Mouse (Mus musculus) T-helper 17 cell (primary cell): ENCODE data around the gene Mcrip2.

Experiments
- in situ Hi-C, 2 experiments: fragments of 300-600 bp; cut with MboI, MseI; formaldehyde crosslinking; loops; 1 replicate in 1 of 2; 2 replicates in 1 of 2; pipeline ENCODE4 v1.15.1; 2025; ENCODE audit warnings: high pct_unique_total_duplicates in 2 of 2

Gene Mcrip2

DNA sequence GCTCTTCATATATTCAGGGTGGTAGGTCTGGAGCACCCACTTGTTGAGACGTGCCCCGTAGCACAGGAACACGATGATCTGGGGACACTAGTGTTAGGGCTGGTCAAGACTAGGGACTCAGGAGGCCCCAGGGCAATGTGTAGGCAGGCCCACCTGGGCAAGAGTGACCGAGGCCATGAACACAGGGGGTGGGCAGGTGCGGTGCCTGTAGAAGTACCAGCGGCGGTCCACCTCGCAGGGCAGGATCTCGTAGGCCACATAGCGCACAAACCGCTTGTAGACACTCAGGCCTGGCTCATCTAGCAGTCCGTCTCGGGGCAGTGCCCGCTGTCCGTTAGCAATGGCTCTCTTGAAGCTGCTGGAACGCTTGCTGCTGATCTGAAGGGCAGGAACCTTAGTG lies 32.7 kb downstream of the Mcrip2 start:
- in situ Hi-C loops: no loop called here

DNA sequence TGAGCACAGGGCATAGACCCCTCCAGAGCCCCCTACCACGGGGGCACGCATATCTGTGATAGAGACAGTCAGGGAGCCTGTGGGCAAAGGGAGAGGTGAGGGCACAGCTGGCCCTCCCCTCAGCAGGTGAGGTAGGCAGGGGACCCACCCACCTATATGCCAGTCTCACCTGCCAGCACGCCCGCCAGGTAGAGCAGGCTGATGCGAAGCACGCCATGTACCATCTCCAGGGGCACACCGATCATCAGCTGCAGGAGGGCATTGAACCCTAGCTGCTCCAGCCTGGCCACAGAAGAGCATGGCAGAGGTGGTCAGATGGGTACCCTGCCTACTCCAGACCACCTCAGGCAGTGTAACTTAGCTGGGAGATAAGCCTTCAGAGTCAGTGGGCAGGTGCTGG lies 33.3 kb downstream of the Mcrip2 start:
- in situ Hi-C loops: no loop called here

DNA sequence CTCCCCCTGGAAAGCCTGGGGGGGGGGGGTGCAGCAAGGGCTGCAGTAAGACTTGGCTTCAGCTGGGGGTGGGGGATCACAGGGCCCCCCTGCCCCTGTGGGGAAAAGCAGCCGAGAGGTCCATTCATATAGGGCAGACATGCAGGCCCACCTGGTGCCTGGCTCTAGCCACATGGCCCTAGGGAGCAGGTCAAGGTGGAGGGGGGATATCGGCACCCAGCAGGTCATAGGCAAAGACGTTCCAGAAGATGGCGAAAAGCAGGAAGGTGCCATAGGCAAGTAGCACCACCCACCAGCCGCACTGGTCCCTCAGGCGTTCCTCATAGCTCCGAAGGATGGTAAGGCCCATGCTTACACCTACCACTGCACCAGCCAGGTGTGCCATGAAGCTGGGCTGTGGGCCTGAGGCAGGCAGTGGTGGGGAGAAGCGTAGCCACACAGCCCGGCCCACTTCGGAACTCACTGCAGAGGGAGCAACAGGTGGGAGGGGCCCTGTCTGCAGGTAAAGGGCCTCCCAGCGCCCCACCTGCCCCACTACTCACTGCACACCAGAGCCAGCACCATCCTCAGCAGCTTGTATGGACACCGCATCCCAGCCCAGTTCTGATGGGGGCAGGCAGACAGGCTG lies 33.9 kb downstream of the Mcrip2 start:
- in situ Hi-C loops: no loop called here

DNA sequence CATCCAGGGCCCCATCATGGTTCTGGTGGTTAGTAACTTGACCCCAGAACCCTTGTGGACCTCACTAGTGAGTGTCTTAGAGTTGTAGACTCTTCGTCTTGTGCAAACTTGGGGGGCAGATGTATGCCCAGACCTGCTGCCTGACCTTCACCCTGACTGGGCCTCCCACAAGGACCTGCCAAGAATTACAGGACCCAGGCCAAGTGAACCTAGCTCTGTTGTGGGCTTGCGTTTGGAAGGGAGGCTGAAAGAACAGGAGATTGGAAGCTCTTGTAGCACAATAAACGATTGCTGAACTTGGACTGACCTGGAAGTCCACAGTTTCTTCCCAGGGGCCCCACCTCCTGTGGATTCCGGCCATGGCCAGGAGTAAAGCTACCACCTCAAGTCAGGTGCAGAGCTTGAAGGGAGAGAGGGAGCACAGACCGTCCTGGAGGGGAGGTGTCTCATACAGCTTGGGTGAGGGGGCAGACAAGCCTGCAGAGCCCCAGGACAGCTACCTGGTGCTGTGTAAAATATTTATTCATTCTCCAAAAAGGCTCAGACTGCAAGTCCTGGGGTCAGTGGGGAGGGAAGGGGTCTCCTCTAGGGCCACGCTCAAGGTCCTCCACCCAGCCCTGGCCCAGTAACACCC lies 34.5 kb downstream of the Mcrip2 start:
- in situ Hi-C loops: no loop called here

DNA sequence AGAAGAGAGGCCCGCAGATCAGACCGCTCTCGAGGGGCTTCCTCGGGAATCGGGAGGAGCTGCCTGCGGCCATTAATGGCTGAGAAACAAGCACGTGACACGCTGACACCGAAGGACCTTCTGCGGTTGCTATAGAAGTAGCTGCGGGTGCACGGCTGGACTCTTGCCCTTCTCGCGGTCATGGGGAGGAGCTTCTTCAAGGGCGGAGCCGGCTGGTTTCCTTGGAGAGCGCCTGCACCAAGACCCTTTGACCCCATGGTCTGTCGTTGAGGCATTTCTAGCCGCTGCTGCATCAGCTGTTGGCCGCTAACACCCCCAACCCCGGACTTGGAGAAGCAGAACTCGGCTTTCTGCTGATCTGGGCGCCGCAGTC lies 35.3 kb downstream of the Mcrip2 start, which contains the start of gene Stub1:
Stub1 (minus strand) TSS at position 114 of the 373 bp plus-strand sequence.
- in situ Hi-C loops: no loop called here

- in situ Hi-C loops: no loop called here
Observed at GRCm38 (mm10) chr17:25832436-25833290, 35.9 kb downstream of the Mcrip2 start.

- in situ Hi-C loops: no loop called here
Observed at GRCm38 (mm10) chr17:25831451-25832281, 36.9 kb downstream of the Mcrip2 start.

DNA sequence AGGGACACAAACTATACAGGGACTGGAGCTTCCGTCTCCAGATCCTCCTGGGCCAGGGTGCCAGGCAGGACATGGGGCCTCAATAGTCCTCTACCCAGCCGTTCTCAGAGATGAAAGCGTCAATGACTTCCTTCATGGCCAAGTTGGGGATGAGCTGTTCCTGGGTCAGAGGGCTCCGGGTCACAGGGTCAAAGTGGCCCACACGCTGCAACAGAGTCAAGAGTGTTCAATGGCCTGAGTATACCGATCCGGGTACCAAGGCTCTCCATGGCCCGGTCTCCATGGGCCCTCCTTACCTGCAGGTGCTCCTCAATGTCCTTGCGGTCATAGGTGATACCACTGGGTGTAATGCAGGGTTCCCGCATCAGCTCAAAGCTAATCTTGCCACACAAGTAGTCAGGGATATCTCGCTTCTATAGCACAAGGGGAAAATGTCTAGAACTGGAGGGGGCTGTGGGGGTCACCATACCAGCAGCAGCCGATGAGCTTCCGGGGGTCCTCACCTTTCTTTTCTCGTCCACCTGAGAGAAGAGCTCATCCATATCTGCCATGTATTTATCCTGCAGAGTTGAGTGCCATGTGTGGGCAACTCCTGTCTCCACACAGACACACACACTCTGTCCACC lies 37.6 kb downstream of the Mcrip2 start:
- in situ Hi-C loops: no loop called here

DNA sequence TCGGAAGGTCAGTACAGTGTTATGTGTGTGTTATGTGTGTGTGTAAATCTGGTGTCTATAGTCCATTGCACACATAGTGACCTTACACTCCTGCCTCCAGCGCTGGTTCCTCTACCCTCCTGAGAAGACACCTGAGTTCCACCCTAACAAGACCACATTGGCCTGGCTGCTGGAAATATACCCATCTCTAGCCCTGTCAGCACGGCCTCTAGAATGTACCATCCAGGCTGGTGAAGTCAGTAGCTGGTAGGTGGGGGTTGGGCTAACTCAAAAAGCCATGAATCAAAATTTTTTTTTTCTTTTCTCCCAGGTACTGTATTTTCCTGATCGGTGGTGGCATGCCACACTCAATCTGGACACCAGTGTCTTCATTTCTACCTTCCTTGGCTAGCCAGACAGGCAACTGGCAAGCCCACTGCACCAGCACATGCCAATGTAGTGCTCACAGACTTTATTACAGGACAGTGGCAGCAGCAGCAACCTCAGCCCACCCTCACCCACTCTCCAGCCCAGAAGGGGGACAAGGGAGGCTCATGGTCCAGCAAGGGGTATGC lies 38.3 kb downstream of the Mcrip2 start:
- in situ Hi-C loops: no loop called here

- in situ Hi-C loops: loop anchor here in 1 of 2 experiments (10.0 kb wide), 1 partner anchor 1715 kb away; no protein-coding TSS in a partner anchor
Observed at GRCm38 (mm10) chr17:25829558-25830017, 39.0 kb downstream of the Mcrip2 start.

- in situ Hi-C loops: loop anchor here in 1 of 2 experiments (10.0 kb wide), 1 partner anchor 1716 kb away; no protein-coding TSS in a partner anchor
Observed at GRCm38 (mm10) chr17:25828712-25829557, 39.6 kb downstream of the Mcrip2 start, which contains the start of gene Jmjd8. Jmjd8 (plus strand) TSS chr17:25828867.

DNA sequence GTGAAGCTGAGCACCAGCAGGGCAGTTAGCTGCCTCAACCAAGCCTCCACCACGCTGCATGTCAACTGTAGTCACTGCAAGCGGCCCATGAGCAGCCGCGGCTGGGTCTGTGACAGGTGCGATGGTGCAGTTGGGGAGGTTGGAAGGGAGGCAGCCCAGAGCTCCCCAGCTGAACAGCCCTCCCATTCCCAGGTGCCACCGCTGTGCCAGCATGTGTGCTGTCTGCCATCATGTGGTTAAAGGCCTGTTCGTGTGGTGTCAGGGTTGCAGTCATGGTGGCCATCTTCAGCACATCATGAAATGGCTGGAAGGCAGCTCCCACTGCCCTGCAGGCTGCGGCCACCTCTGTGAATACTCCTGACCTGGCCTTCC lies 40.4 kb downstream of the Mcrip2 start:
- in situ Hi-C loops: loop anchor here in 1 of 2 experiments (10.0 kb wide), 1 partner anchor 1717 kb away; no protein-coding TSS in a partner anchor

DNA sequence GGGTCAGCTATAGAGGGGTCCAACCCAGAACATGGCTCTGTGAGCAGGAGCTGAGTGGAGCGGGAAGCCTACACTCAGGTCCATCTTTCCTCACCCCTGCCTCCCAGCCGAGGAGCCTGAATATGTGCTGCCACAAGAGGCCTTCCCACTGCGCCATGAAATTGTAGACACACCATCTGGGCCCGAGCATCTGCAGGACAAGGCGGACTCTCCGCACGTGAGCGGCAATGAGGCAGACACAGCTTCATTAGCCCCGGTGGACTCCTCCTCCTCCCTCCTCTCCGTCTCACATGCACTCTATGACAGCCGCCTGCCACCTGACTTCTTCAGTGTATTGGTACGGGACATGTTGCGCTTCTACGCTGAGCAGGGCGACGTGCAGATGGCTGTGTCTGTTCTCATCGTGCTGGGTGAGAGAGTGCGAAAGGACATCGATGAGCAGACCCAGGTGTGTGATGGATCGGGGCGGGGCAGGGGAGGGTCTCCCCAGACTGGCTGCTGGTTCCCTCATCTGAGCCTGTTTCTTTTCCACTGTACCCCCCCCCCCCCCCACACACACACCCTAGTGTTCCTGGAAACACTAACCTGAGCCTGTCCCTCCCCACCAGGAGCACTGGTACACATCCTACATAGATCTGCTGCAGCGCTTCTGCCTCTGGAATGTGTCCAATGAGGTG lies 40.9 kb downstream of the Mcrip2 start:
- in situ Hi-C loops: loop anchor here in 1 of 2 experiments (10.0 kb wide), 1 partner anchor 1717 kb away; no protein-coding TSS in a partner anchor

DNA sequence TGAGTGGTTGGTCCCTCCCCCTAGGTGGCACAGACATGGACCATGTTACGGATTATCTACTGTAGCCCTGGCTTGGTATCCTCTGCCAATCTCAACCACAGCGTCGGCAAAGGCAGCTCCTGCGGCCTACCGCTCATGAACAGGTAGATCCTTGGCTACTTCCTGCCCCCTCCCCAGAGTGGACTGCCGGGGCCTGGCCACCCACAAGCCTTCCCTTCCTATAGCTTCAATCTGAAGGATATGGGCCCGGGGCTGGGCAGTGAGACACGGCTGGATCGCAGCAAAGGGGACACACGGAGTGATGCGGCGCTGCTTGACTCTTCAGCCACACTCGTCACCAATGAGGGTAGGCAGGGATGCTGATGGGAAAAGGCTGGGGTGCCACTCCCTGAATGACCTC lies 41.6 kb downstream of the Mcrip2 start:
- in situ Hi-C loops: loop anchor here in 1 of 2 experiments (10.0 kb wide), 1 partner anchor 1718 kb away; no protein-coding TSS in a partner anchor

DNA sequence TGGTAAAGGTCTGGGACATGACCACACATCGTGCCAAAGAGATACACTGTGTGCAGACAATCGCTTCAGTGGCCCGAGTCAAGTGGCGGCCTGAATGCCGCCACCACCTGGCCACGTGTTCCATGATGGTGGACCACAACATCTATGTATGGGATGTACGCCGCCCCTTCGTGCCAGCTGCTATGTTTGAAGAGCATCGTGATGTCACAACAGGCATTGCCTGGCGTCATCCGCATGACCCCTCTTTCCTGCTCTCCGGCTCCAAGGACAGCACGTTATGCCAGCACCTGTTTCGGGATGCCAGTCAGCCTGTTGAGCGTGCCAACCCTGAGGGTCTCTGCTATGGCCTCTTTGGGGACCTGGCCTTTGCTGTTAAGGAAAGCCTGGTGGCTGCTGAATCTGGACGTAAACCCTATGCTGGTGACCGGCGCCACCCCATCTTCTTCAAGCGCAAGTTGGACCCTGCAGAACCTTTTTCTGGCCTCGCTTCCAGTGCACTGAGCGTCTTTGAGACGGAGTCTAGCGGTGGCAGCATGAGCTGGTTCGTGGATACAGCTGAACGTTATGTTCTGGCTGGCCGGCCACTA lies 42.5 kb downstream of the Mcrip2 start:
- in situ Hi-C loops: loop anchor here in 1 of 2 experiments (10.0 kb wide), 1 partner anchor 1719 kb away; no protein-coding TSS in a partner anchor

- in situ Hi-C loops: loop anchor here in 1 of 2 experiments (10.0 kb wide), 1 partner anchor 1719 kb away; no protein-coding TSS in a partner anchor
Observed at GRCm38 (mm10) chr17:25825311-25825710, 43.3 kb downstream of the Mcrip2 start.

DNA sequence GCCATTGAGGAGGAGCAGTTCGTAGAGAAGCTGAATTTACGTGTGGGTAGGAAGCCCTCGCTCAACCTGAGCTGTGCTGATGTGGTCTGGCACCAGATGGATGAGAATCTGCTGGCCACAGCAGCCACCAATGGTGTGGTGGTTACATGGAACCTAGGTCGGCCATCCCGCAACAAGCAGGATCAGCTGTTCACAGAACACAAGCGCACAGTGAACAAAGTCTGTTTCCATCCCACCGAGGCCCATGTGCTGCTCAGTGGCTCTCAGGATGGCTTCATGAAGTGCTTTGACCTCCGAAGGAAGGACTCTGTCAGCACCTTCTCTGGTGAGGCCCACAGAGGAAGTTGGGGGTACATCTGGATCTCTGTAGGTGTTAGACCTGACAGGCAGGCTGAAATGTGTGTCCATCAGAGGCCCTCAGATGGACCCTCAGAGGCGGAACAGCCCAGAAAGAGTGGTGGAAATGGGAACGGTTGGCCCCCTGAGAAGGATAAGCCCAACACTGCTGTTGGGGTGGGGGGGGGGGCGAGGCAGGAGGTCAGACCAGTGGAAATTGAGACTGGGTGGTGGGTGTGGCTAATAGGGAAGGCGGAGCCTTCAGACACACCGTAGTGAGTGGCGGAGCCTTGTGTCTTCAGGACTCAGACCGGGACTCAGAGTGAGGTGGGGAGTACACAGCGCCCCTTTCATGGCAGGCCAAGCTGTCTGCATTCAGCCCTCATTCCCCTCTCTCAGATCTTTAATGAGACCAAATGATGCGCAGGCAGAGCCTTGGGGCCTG lies 44.0 kb downstream of the Mcrip2 start:
- in situ Hi-C loops: loop anchor here in 1 of 2 experiments (10.0 kb wide), 1 partner anchor 1720 kb away; no protein-coding TSS in a partner anchor
